Mouse (Mus musculus) limb, embryonic 13.5 days (tissue): ENCODE measurements around the gene Osmr. TPM values are rescaled to one million over a fixed set of nuclear protein-coding genes. Genes with fewer than 3 reads are reported as not detected.
"Not testable (repeated sequence)": the region's sequence is repeated elsewhere in the genome, so short reads cannot be mapped to it uniquely, and the experiment has no call there.

ENCODE experiments used
- ATAC-seq: fragments of 200-750 bp; cut with Nextera tagmentation; 2 replicates; pipeline ENCODE4 v1.8.0; 2017; ENCODE audit warnings: low read depth, moderate number of reproducible peaks, moderate TSS enrichment; ENCODE audit not compliant: low FRiP score
- H3K27ac ChIP-seq: fragments of 300-500 bp; sonication (generic); 2 replicates; pipeline ENCODE4 v1.5.1; 2015; ENCODE audit warnings: inconsistent platforms, mild to moderate bottlenecking, moderate library complexity
- H3K27me3 ChIP-seq: fragments of 300-500 bp; sonication (generic); 2 replicates; pipeline ENCODE4 v1.6.1; 2015; ENCODE audit warnings: mild to moderate bottlenecking, inconsistent platforms
- H3K36me3 ChIP-seq: fragments of 300-500 bp; sonication (generic); 2 replicates; pipeline ENCODE4 v1.6.1; 2015; ENCODE audit warnings: inconsistent platforms, mild to moderate bottlenecking, moderate library complexity
- H3K4me1 ChIP-seq: fragments of 300-500 bp; sonication (generic); 2 replicates; pipeline ENCODE4 v1.6.1; 2015; ENCODE audit warnings: inconsistent platforms
- H3K4me2 ChIP-seq: fragments of 300-500 bp; sonication (generic); replicated peaks from 2 replicates; pipeline ENCODE4 v1.6.1; 2015; ENCODE audit warnings: inconsistent platforms, mild to moderate bottlenecking, moderate library complexity
- H3K4me3 ChIP-seq: fragments of 300-500 bp; sonication (generic); 2 replicates; pipeline ENCODE4 v1.5.1; 2015; ENCODE audit warnings: moderate library complexity, mild to moderate bottlenecking, inconsistent platforms
- H3K9ac ChIP-seq: fragments of 300-500 bp; sonication (generic); 2 replicates; pipeline ENCODE4 v1.6.1; 2015; ENCODE audit warnings: mild to moderate bottlenecking, inconsistent platforms
- H3K9me3 ChIP-seq: fragments of 300-500 bp; sonication (generic); 2 replicates; pipeline ENCODE4 v1.6.1; 2016; ENCODE audit warnings: inconsistent platforms
- WGBS: fragments of 180-500 bp; shearing (Covaris S2); methylation state at CpG from one replicate; pipeline ENCODE4 v1.1.7; 2015; 5-methylcytosine and 5-hydroxymethylcytosine counted together
- polyA plus RNA-seq: library from polyadenylated mRNA; unstranded; fragments of >200 nt; fragmentation: Nextera tagmentation; extraction: Ambion mirVana; gene quantifications from 2 replicates; pipeline ENCODE4 v1.2.1, GENCODE M21; 2015

Osmr gene
- polyA plus RNA-seq, 1 experiment from 2014 or later: 0.70 TPM

GRCm38 (mm10) chr15:6857270-6857905, 17.4 kb downstream of the Osmr start:
- no peak overlapping the region for H3K27ac ChIP-seq

GRCm38 (mm10) chr15:6849851-6850250, 24.9 kb downstream of the Osmr start:
- Histone ChIP-seq H3K4me3 (no peak overlapping the region), H3K4me2 (no peak overlapping the region), H3K36me3 (no peaks in the 10 kb centered on the region), H3K9me3 (no peaks in the 10 kb centered on the region), H3K27ac (no peak overlapping the region), H3K9ac (no peak overlapping the region), H3K4me1 (no peaks in the 10 kb centered on the region), H3K27me3 (no peaks in the 10 kb centered on the region)
- WGBS: 91% methylated on average over 1 of the region's 1 CpGs
- no peak for ATAC-seq

More at GRCm38 (mm10) chr15:6857270-6857905, 17.4 kb downstream of the Osmr start:
- no peak for ATAC-seq
- H3K9me3 ChIP-seq: no peaks in the 10 kb centered on the region
- H3K36me3 ChIP-seq: no peaks in the 10 kb centered on the region
- no peak overlapping the region for H3K9ac ChIP-seq
- no peak overlapping the region for H3K4me3 ChIP-seq
- H3K27me3 ChIP-seq: no peaks in the 10 kb centered on the region
- H3K4me1 ChIP-seq: no peaks in the 10 kb centered on the region
- no peak overlapping the region for H3K4me2 ChIP-seq
- 90% methylated on average over 9 of the region's 9 CpGs for WGBS

- no peaks in the 10 kb centered on the region for H3K9me3 ChIP-seq
- H3K27me3 ChIP-seq: no peaks in the 10 kb centered on the region
- H3K9ac ChIP-seq: no peak overlapping the region
- H3K4me3 ChIP-seq: no peak overlapping the region
- no peak overlapping the region for H3K27ac ChIP-seq
- no peaks in the 10 kb centered on the region for H3K4me1 ChIP-seq
- no peak for ATAC-seq
- H3K36me3 ChIP-seq: no peaks in the 10 kb centered on the region
- 49% methylated on average over 4 of the region's 4 CpGs for WGBS
- no peak overlapping the region for H3K4me2 ChIP-seq
These were observed 34.6 kb downstream of the Osmr start for GRCm38 (mm10) chr15:6840199-6840598.

- 75% methylated on average over 4 of the region's 4 CpGs for WGBS
- no peak overlapping the region for H3K27ac ChIP-seq
- no peak for ATAC-seq
- H3K4me2 ChIP-seq: no peak overlapping the region
- H3K4me1 ChIP-seq: no peaks in the 10 kb centered on the region
- no peak overlapping the region for H3K9ac ChIP-seq
- no peak overlapping the region for H3K4me3 ChIP-seq
- H3K27me3 ChIP-seq: no peaks in the 10 kb centered on the region
- peaks cover 8% of the 10 kb centered on the region; the same call in 1 of the 2 replicates for H3K9me3 ChIP-seq
- H3K36me3 ChIP-seq: no peaks in the 10 kb centered on the region
These were observed 59.0 kb downstream of the Osmr start for GRCm38 (mm10) chr15:6815807-6816206.

- H3K9me3 ChIP-seq, H3K4me2 ChIP-seq, H3K4me3 ChIP-seq, H3K4me1 ChIP-seq, H3K27ac ChIP-seq, H3K9ac ChIP-seq, ATAC-seq, H3K27me3 ChIP-seq: not testable (repeated sequence)
- WGBS: 95% methylated on average over 8 of the region's 8 CpGs
- H3K36me3 ChIP-seq: peaks cover 38% of the 10 kb centered on the region
These were observed 73.6 kb downstream of the Osmr start for GRCm38 (mm10) chr15:6801212-6801611.

- Histone ChIP-seq H3K4me1 (0 out of 2 replicates have a peak, but pooled peaks cover 3% of the 10 kb centered on the region), H3K4me2 (no peak overlapping the region), H3K27me3 (no peaks in the 10 kb centered on the region), H3K27ac (no peak overlapping the region), H3K36me3 (peaks cover 80% of the 10 kb centered on the region), H3K9ac (no peak overlapping the region), H3K9me3 (no peaks in the 10 kb centered on the region), H3K4me3 (no peak overlapping the region)
- ATAC-seq: no peak
- 89% methylated on average over 7 of the region's 7 CpGs for WGBS
These were observed 81.9 kb downstream of the Osmr start for GRCm38 (mm10) chr15:6792846-6793245.

- Histone ChIP-seq H3K4me2 (no peak overlapping the region), H3K9me3 (no peaks in the 10 kb centered on the region), H3K4me3 (no peak overlapping the region), H3K9ac (no peak overlapping the region), H3K27me3 (no peaks in the 10 kb centered on the region), H3K4me1 (0 out of 2 replicates have a peak, but pooled peaks cover 3% of the 10 kb centered on the region), H3K36me3 (peaks cover 79% of the 10 kb centered on the region), H3K27ac (no peak overlapping the region)
- no peak for ATAC-seq
- 90% methylated on average over 11 of the region's 11 CpGs for WGBS
These were observed 83.1 kb downstream of the Osmr start for GRCm38 (mm10) chr15:6791648-6792047.

GRCm38 (mm10) chr15:6790011-6790410, 84.8 kb downstream of the Osmr start:
- no peak for ATAC-seq
- no peak overlapping the region for H3K27ac ChIP-seq
- no peak overlapping the region for H3K4me2 ChIP-seq
- no peaks in the 10 kb centered on the region for H3K27me3 ChIP-seq
- 76% methylated on average over 7 of the region's 7 CpGs for WGBS
- H3K4me1 ChIP-seq: 0 out of 2 replicates have a peak, but pooled peaks cover 3% of the 10 kb centered on the region
- no peak overlapping the region for H3K4me3 ChIP-seq
- H3K36me3 ChIP-seq: peaks cover 77% of the 10 kb centered on the region
- no peak overlapping the region for H3K9ac ChIP-seq
- no peaks in the 10 kb centered on the region for H3K9me3 ChIP-seq

GRCm38 (mm10) chr15:6787236-6787635, 87.5 kb downstream of the Osmr start:
- Histone ChIP-seq H3K36me3 (peaks cover 73% of the 10 kb centered on the region), H3K27me3 (no peaks in the 10 kb centered on the region), H3K4me1 (0 out of 2 replicates have a peak, but pooled peaks cover 3% of the 10 kb centered on the region), H3K9me3 (no peaks in the 10 kb centered on the region), H3K4me2 (no peak overlapping the region), H3K27ac (no peak overlapping the region), H3K9ac (no peak overlapping the region), H3K4me3 (no peak overlapping the region)
- no peak for ATAC-seq
- 93% methylated on average over 10 of the region's 10 CpGs for WGBS

GRCm38 (mm10) chr15:6786212-6786611, 88.6 kb downstream of the Osmr start:
- peaks cover 72% of the 10 kb centered on the region for H3K36me3 ChIP-seq
- H3K4me3 ChIP-seq: no peak overlapping the region
- no peak for ATAC-seq
- no peaks in the 10 kb centered on the region for H3K27me3 ChIP-seq
- no peaks in the 10 kb centered on the region for H3K9me3 ChIP-seq
- H3K27ac ChIP-seq: no peak overlapping the region
- WGBS: 87% methylated on average over 10 of the region's 10 CpGs
- H3K9ac ChIP-seq: no peak overlapping the region
- H3K4me1 ChIP-seq: 0 out of 2 replicates have a peak, but pooled peaks cover 3% of the 10 kb centered on the region
- H3K4me2 ChIP-seq: no peak overlapping the region

GRCm38 (mm10) chr15:6772265-6772664, 102.5 kb downstream of the Osmr start:
- H3K36me3 ChIP-seq: peaks cover 71% of the 10 kb centered on the region
- H3K4me1 ChIP-seq: no peaks in the 10 kb centered on the region
- no peak overlapping the region for H3K27ac ChIP-seq
- H3K9ac ChIP-seq: no peak overlapping the region
- H3K9me3 ChIP-seq: no peaks in the 10 kb centered on the region
- ATAC-seq: no peak
- H3K27me3 ChIP-seq: no peaks in the 10 kb centered on the region
- no peak overlapping the region for H3K4me2 ChIP-seq
- H3K4me3 ChIP-seq: no peak overlapping the region
- 52% methylated on average over 3 of the region's 3 CpGs for WGBS
